Comparison of ENCODE assay signal across 9 mouse cellular contexts in the genomic region with DNA sequence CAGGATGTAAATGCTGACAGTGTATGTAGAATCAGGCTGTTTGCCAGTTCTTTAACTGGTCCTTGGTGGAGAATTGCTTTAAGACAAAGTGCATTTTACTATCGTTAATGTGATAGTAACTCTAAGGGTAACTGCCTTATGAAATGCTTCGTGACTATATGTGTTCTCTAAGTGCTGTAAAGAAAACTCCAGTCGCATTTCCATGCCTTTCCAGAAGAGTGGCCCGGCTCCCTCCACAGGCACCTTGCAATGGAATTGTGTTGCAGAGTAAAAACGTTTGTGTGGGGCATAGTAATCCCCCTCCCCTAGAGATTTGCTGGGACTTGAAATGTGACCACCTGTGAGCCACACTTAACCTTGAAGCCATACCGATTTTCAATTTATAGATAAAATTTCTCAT. TPM values are rescaled to one million over a fixed set of nuclear protein-coding genes. Genes with fewer than 3 reads are reported as not detected.
A peak's percentile ranks its signal among the peaks of the same experiment; 100 is the strongest.
DNase-seq lines count a peak whose midpoint lies in the region; ATAC-seq and TF ChIP-seq lines count a peak whose summit lies in the region.
"Had no signal": no experiment of that assay in that cellular context is flagged by ENCODE, and none has a peak within 500 bp of the region (broad histone marks: within the 10 kb centered on the region; RNA-seq: fewer than 3 reads in every experiment).

No protein-coding gene starts in this region.

- H3K9ac ChIP-seq in limb, embryonic 15.5 days: no peak overlapping the region

- H3K9me3 ChIP-seq in heart, embryonic 10.5 days: no peaks in the 10 kb centered on the region
- H3K9me3 ChIP-seq in limb, embryonic 15.5 days: no peaks in the 10 kb centered on the region

- TF ChIP-seq CTCF in spleen, adult 2 months (IDR thresholded peaks at IDR 0.05; ENCODE audit: extremely low read depth, insufficient read depth, insufficient read length, insufficient replicate concordance): no peak

- peaks cover 16% of the 10 kb centered on the region for H3K4me1 ChIP-seq in heart, embryonic 10.5 days
- H3K4me1 ChIP-seq in spleen, adult 2 months (ENCODE audit: control insufficient read depth, insufficient read depth, insufficient read length): peaks cover 2% of the 10 kb centered on the region
- H3K4me1 ChIP-seq in limb, embryonic 15.5 days: peaks cover 3% of the 10 kb centered on the region; the same call in 1 of the 2 replicates

- H3K4me2 ChIP-seq in limb, embryonic 15.5 days: peak overlapping the region; percentile 58

- TF ChIP-seq POLR2A in spleen, adult 2 months (IDR thresholded peaks at IDR 0.05; ENCODE audit: low read depth, low read length): no peak

- 12% methylated on average over 6 of the region's 6 CpGs for WGBS in heart, embryonic 10.5 days
- WGBS in spleen, adult 2 months: 6% methylated on average over 6 of the region's 6 CpGs
- 28% methylated on average over 6 of the region's 6 CpGs for WGBS in limb, embryonic 15.5 days

- DNase-seq in heart, embryonic 10.5 days (ENCODE audit: low spot score): no peak
- DNase-seq in heart, postnatal 14 days: no peak
- no peak for DNase-seq in spleen, adult 2 months (ENCODE audit: low read depth in 1 of 2, low spot score in 2 of 2)
- DNase-seq in spleen, adult 18-20 months: no peak
- DNase-seq in cerebellum, postnatal 4 days (ENCODE audit: low spot score in 2 of 2): no peak
- no peak for DNase-seq in adrenal gland, postnatal 14 days
- no peak for DNase-seq in layer of hippocampus, postnatal 14 days (ENCODE audit: low spot score in 2 of 2)
- DNase-seq: retina, postnatal 1 day had no signal

- H3K27ac ChIP-seq in heart, embryonic 10.5 days: peak overlapping the region; percentile 92
- peak overlapping the region; percentile 93 for H3K27ac ChIP-seq in spleen, adult 2 months (ENCODE audit: insufficient read depth, low read length)
- H3K27ac ChIP-seq in limb, embryonic 15.5 days: peak overlapping the region; percentile 93; the same call in 1 of the 2 replicates

- H3K4me3 ChIP-seq in heart, embryonic 10.5 days: peak overlapping the region; percentile 67
- H3K4me3 ChIP-seq in spleen, adult 2 months (ENCODE audit: extremely low read depth, insufficient read depth, insufficient read length): peak overlapping the region; percentile 79
- H3K4me3 ChIP-seq in limb, embryonic 15.5 days: peak overlapping the region; percentile 59

- intact Hi-C loops in heart, postnatal 14 days (cut with DNase I): loop anchor here (10.0 kb wide), 1 partner anchor 79 kb away; no protein-coding TSS in a partner anchor

- ATAC-seq in limb, embryonic 15.5 days (ENCODE audit: insufficient number of reproducible peaks, low FRiP score, low TSS enrichment, low read depth): no peak

- no peaks in the 10 kb centered on the region for H3K27me3 ChIP-seq in heart, embryonic 10.5 days (ENCODE audit: insufficient read depth, poor library complexity, severe bottlenecking)
- no peaks in the 10 kb centered on the region; the same call in 1 of the 2 replicates for H3K27me3 ChIP-seq in spleen, adult 2 months (ENCODE audit: control insufficient read depth, insufficient read depth, low read length)
- no peaks in the 10 kb centered on the region for H3K27me3 ChIP-seq in limb, embryonic 15.5 days

- H3K36me3 ChIP-seq in heart, embryonic 10.5 days: no peaks in the 10 kb centered on the region
- H3K36me3 ChIP-seq in spleen, adult 2 months (ENCODE audit: control insufficient read depth, insufficient read depth, low read length): no peaks in the 10 kb centered on the region
- H3K36me3 ChIP-seq in limb, embryonic 15.5 days: no peaks in the 10 kb centered on the region

RNA-seq across cellular contexts. Expression of a gene that starts 22.2 kb away (rescaled TPM):
- polyA plus RNA-seq in heart, embryonic 10.5 days (2016; fragmentation: Nextera tagmentation; extraction: Ambion mirVana): 100 and 120 TPM in 2 replicates
- 10 to 100 TPM; 67.9 to 74.7 TPM for total RNA-seq in heart, postnatal 14 days (2021)
- polyA plus RNA-seq in spleen, adult 2 months (2012; rRNA removed): 59.4 and 99.8 TPM in 2 replicates
- polyA plus RNA-seq in limb, embryonic 15.5 days (2015; fragmentation: Nextera tagmentation; extraction: Ambion mirVana): 133 and 188 TPM in 2 replicates
- 43.2 and 53.7 TPM in 2 replicates for total RNA-seq in adrenal gland, postnatal 14 days (2021)
- total RNA-seq in layer of hippocampus, postnatal 14 days (2021): 10 to 100 TPM; 89.5 to 92.8 TPM
